Mouse (Mus musculus) midbrain, embryonic 15.5 days (tissue): ENCODE data around the gene Sipa1l2. TPM values are rescaled to one million over a fixed set of nuclear protein-coding genes. Genes with fewer than 3 reads are reported as not detected.

Experiments used
- ATAC-seq: fragments of 200-750 bp; cut with Nextera tagmentation; replicated peaks from 2 replicates; pipeline ENCODE4 v1.8.0; 2017; ENCODE audit warnings: moderate TSS enrichment
- H3K27ac ChIP-seq: fragments of 300-500 bp; sonication (generic); 2 replicates; pipeline ENCODE4 v1.5.1; 2015; ENCODE audit warnings: mild to moderate bottlenecking, inconsistent platforms
- H3K27me3 ChIP-seq: fragments of 300-500 bp; sonication (generic); replicated peaks from 2 replicates; pipeline ENCODE4 v1.6.1; 2015; ENCODE audit warnings: inconsistent platforms
- H3K36me3 ChIP-seq: fragments of 300-500 bp; sonication (generic); replicated peaks from 2 replicates; pipeline ENCODE4 v1.6.1; 2015; ENCODE audit warnings: inconsistent platforms
- H3K4me1 ChIP-seq: fragments of 300-500 bp; sonication (generic); 2 replicates; pipeline ENCODE4 v1.6.1; 2015; ENCODE audit warnings: inconsistent platforms
- H3K4me2 ChIP-seq: fragments of 300-500 bp; sonication (generic); 2 replicates; pipeline ENCODE4 v1.6.1; 2015; ENCODE audit warnings: inconsistent platforms, mild to moderate bottlenecking, moderate library complexity
- H3K4me3 ChIP-seq: fragments of 300-500 bp; sonication (generic); 2 replicates; pipeline ENCODE4 v1.5.1; 2015; ENCODE audit warnings: mild to moderate bottlenecking, inconsistent platforms
- H3K9ac ChIP-seq: fragments of 300-500 bp; sonication (generic); 2 replicates; pipeline ENCODE4 v1.6.1; 2015; ENCODE audit warnings: mild to moderate bottlenecking, inconsistent platforms
- H3K9me3 ChIP-seq: fragments of 300-500 bp; sonication (generic); 2 replicates; pipeline ENCODE4 v1.6.1; 2016; ENCODE audit warnings: inconsistent platforms
- WGBS: fragments of 180-500 bp; shearing (Covaris S2); methylation state at CpG from one replicate; pipeline ENCODE4 v1.1.7; 2015; ENCODE audit warnings: mixed read lengths; 5-methylcytosine and 5-hydroxymethylcytosine counted together
- polyA plus RNA-seq: library from polyadenylated mRNA; unstranded; fragments of >200 nt; fragmentation: Nextera tagmentation; extraction: Ambion mirVana; gene quantifications from 2 replicates; pipeline ENCODE4 v1.2.1, GENCODE M21; 2015

Gene Sipa1l2
- polyA plus RNA-seq, 1 experiment from 2014 or later: 28.7 TPM

GRCm38 (mm10) chr8:125547296-125547695, 22.3 kb downstream of the Sipa1l2 start:
- Histone ChIP-seq H3K9me3 (no peaks in the 10 kb centered on the region), H3K4me3 (no peak overlapping the region), H3K4me2 (no peak overlapping the region), H3K9ac (no peak overlapping the region), H3K27me3 (no peaks in the 10 kb centered on the region), H3K36me3 (no peaks in the 10 kb centered on the region), H3K27ac (no peak overlapping the region), H3K4me1 (peaks cover 28% of the 10 kb centered on the region)
- WGBS: 82% methylated on average over 3 of the region's 3 CpGs
- no peak for ATAC-seq

DNA sequence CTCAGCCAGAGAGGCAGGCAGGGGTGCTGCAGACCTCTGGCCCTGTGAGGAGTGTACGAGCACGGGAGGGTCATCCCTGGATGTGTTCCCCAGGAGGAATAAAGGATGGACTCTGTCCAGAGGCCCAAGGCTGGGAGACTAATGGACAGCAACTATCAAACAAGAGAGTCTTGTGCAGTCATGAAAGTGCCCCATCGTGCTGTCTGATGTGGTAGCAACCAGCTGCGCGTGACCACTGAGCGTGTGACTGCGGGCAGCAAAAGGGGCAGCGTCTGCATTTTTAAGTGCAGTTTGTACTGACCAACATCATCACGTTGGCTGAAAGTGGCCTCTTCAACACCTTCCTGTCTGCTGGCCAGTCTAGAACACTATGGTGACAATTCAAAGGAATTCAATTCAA, 23.7 kb downstream of the Sipa1l2 start:
- no peak for ATAC-seq
- Histone ChIP-seq H3K9ac (no peak overlapping the region), H3K9me3 (no peaks in the 10 kb centered on the region), H3K27ac (no peak overlapping the region), H3K36me3 (no peaks in the 10 kb centered on the region), H3K27me3 (no peaks in the 10 kb centered on the region), H3K4me2 (no peak overlapping the region), H3K4me1 (peaks cover 23% of the 10 kb centered on the region), H3K4me3 (no peak overlapping the region)
- WGBS: 91% methylated on average over 9 of the region's 9 CpGs

DNA sequence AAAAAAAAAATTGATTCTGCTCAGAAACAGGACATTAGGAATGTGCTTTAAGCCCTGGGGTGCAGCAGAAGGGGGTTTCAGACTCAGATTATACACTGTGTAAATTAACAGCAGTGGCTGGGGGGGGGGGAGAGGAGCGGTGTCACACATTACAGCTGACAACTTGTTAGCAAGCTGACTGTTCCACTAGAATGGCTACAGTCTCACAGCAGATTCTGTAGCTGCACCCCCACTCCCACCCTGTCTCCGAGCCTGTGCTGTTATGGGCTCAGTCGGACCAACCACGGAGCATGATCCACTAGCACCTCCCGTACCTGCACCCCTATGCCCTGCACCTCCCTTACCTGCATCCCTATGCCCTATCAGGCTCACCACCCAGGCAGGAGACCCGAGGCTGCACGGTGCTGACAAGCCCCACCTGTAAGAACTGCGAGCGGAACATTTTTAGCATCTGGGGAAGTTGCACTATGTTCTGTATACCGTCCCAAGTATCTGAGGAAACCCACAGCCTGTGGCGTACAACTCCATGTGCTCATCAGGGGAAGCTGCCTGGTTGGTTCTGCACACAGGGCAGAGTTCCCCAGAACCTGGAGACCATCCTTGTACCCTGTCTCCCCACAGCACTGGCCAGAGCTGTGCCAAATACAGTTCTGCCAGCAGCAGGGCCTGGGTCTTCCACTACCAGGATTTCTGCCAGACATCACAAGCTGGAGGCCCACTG, 26.6 kb downstream of the Sipa1l2 start:
- H3K4me2 ChIP-seq: no peak overlapping the region
- H3K4me3 ChIP-seq: no peak overlapping the region
- 83% methylated on average over 11 of the region's 11 CpGs for WGBS
- H3K36me3 ChIP-seq: no peaks in the 10 kb centered on the region
- H3K9ac ChIP-seq: no peak overlapping the region
- peaks cover 16% of the 10 kb centered on the region for H3K4me1 ChIP-seq
- no peak; the same call in 1 of the 2 replicates for ATAC-seq
- H3K9me3 ChIP-seq: no peaks in the 10 kb centered on the region
- no peak overlapping the region for H3K27ac ChIP-seq
- H3K27me3 ChIP-seq: no peaks in the 10 kb centered on the region

- WGBS: 79% methylated on average over 13 of the region's 13 CpGs
- no peak overlapping the region for H3K9ac ChIP-seq
- no peak overlapping the region for H3K4me2 ChIP-seq
- H3K27ac ChIP-seq: no peak overlapping the region
- no peak for ATAC-seq
- peaks cover 18% of the 10 kb centered on the region for H3K4me1 ChIP-seq
- H3K27me3 ChIP-seq: 0 out of 2 replicates have a peak, but pooled peaks cover 2% of the 10 kb centered on the region
- no peaks in the 10 kb centered on the region for H3K36me3 ChIP-seq
- no peaks in the 10 kb centered on the region for H3K9me3 ChIP-seq
- H3K4me3 ChIP-seq: no peak overlapping the region
Measured at GRCm38 (mm10) chr8:125539056-125540013, 30.3 kb downstream of the Sipa1l2 start.

DNA sequence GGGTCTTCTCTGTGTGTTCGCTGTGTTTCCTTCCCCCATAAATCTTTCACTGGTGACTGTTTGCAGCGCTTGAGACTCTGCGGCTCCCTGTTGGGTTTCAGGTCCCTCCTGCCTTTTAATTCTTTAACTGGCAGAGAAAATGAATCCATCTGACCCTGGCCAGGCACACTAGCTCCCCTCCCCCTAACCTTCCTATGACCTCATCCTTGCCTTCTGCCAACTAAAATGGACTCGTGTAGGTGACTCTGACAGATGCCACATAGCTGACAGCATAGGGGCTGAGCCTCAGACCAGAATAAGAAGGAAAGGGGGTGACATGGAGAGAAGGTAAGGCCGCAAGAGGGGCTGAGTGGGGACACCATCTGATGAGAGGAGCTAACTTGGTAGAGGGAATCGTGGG, 31.3 kb downstream of the Sipa1l2 start:
- 0 out of 2 replicates have a peak, but pooled peaks cover 2% of the 10 kb centered on the region for H3K27me3 ChIP-seq
- no peak overlapping the region for H3K9ac ChIP-seq
- no peak for ATAC-seq
- H3K27ac ChIP-seq: no peak overlapping the region
- H3K4me1 ChIP-seq: peaks cover 26% of the 10 kb centered on the region
- no peak overlapping the region for H3K4me3 ChIP-seq
- no peaks in the 10 kb centered on the region for H3K36me3 ChIP-seq
- H3K9me3 ChIP-seq: no peaks in the 10 kb centered on the region
- H3K4me2 ChIP-seq: no peak overlapping the region
- 75% methylated on average over 6 of the region's 6 CpGs for WGBS

DNA sequence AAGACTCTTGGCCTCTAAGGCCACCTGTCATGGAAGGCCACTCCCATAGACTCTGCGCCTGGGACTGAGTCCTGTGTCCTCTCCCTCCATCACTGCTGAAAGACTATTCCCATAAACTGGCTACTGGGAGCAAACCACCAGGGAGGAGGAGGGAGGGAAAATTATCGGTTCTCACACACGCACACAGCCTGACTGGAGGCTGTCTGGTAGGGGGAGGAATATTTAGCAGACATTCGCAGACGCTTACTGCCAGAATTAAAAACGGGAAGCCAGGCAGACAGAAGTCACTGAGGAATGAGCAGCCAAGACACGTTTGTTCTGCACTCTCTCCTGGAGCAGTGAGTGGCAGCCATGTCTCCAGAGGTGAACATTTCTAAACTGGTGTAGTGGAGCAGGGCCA, 35.9 kb downstream of the Sipa1l2 start:
- H3K27me3 ChIP-seq: 0 out of 2 replicates have a peak, but pooled peaks cover 2% of the 10 kb centered on the region
- H3K36me3 ChIP-seq: no peaks in the 10 kb centered on the region
- no peak for ATAC-seq
- 33% methylated on average over 7 of the region's 7 CpGs for WGBS
- H3K9ac ChIP-seq: no peak overlapping the region
- H3K4me3 ChIP-seq: no peak overlapping the region
- H3K4me1 ChIP-seq: peaks cover 61% of the 10 kb centered on the region
- H3K4me2 ChIP-seq: no peak overlapping the region
- H3K9me3 ChIP-seq: no peaks in the 10 kb centered on the region
- H3K27ac ChIP-seq: no peak overlapping the region

DNA sequence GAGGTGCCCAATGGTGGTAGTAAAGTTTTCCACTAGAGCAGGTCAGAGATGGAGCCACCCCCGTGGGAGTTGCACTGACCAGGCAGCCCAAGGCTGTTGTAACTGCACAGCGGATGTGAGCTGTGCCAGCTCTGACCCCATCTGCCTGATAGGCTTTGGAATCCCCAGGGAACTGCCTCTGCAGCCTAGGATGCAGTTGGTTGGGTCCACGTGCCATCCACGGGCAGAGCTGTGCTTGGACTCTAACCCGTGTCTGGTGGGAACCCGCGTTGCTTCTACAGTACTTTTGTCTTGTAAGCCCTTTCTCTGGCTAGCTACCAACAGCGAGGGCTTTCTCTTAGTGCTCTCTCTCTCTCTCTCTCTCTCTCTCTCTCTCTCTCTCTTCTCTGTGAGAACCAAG, 36.7 kb downstream of the Sipa1l2 start:
- 0 out of 2 replicates have a peak, but pooled peaks cover 2% of the 10 kb centered on the region for H3K27me3 ChIP-seq
- H3K4me2 ChIP-seq: no peak overlapping the region
- 50% methylated on average over 8 of the region's 8 CpGs for WGBS
- H3K9ac ChIP-seq: no peak overlapping the region
- H3K36me3 ChIP-seq: no peaks in the 10 kb centered on the region
- ATAC-seq: 0 out of 2 replicates have a peak, but pooled peaks have one; percentile 29
- H3K9me3 ChIP-seq: no peaks in the 10 kb centered on the region
- peaks cover 65% of the 10 kb centered on the region for H3K4me1 ChIP-seq
- no peak overlapping the region for H3K4me3 ChIP-seq
- H3K27ac ChIP-seq: no peak overlapping the region

GRCm38 (mm10) chr8:125532177-125532576, 37.4 kb downstream of the Sipa1l2 start:
- no peaks in the 10 kb centered on the region for H3K36me3 ChIP-seq
- ATAC-seq: no peak
- WGBS: 35% methylated on average over 7 of the region's 7 CpGs
- H3K9ac ChIP-seq: no peak overlapping the region
- H3K27ac ChIP-seq: 0 out of 2 replicates have a peak overlapping the region, but pooled peaks have one; percentile 6
- peaks cover 72% of the 10 kb centered on the region for H3K4me1 ChIP-seq
- H3K4me3 ChIP-seq: no peak overlapping the region
- 0 out of 2 replicates have a peak, but pooled peaks cover 2% of the 10 kb centered on the region for H3K27me3 ChIP-seq
- H3K9me3 ChIP-seq: no peaks in the 10 kb centered on the region
- H3K4me2 ChIP-seq: no peak overlapping the region

GRCm38 (mm10) chr8:125531640-125532039, 38.0 kb downstream of the Sipa1l2 start:
- 78% methylated on average over 1 of the region's 1 CpGs for WGBS
- H3K27ac ChIP-seq: peak overlapping the region; percentile 47

GRCm38 (mm10) chr8:125531088-125531438, 38.5 kb downstream of the Sipa1l2 start:
- H3K36me3 ChIP-seq: no peaks in the 10 kb centered on the region
- no peak overlapping the region for H3K4me2 ChIP-seq
- no peak overlapping the region for H3K9ac ChIP-seq
- H3K4me3 ChIP-seq: no peak overlapping the region
- H3K27ac ChIP-seq: peak overlapping the region; percentile 47
- peaks cover 83% of the 10 kb centered on the region for H3K4me1 ChIP-seq
- no peaks in the 10 kb centered on the region for H3K9me3 ChIP-seq
- WGBS: 29% methylated on average over 6 of the region's 6 CpGs
- no peak for ATAC-seq
- 0 out of 2 replicates have a peak, but pooled peaks cover 2% of the 10 kb centered on the region for H3K27me3 ChIP-seq

More at GRCm38 (mm10) chr8:125531640-125532039, 38.0 kb downstream of the Sipa1l2 start:
- Histone ChIP-seq H3K36me3 (no peaks in the 10 kb centered on the region), H3K4me1 (peaks cover 77% of the 10 kb centered on the region), H3K27me3 (0 out of 2 replicates have a peak, but pooled peaks cover 2% of the 10 kb centered on the region), H3K9me3 (no peaks in the 10 kb centered on the region), H3K4me3 (no peak overlapping the region), H3K9ac (no peak overlapping the region), H3K4me2 (no peak overlapping the region)
- ATAC-seq: no peak

- H3K9ac ChIP-seq: no peak overlapping the region
- no peak overlapping the region for H3K4me2 ChIP-seq
- H3K36me3 ChIP-seq: no peaks in the 10 kb centered on the region
- WGBS: 39% methylated on average over 15 of the region's 15 CpGs
- no peak overlapping the region for H3K4me3 ChIP-seq
- peak overlapping the region; percentile 59 for H3K27ac ChIP-seq
- no peaks in the 10 kb centered on the region for H3K9me3 ChIP-seq
- ATAC-seq: peak; percentile 65; the same call in 1 of the 2 replicates
- peaks cover 88% of the 10 kb centered on the region for H3K4me1 ChIP-seq
- 0 out of 2 replicates have a peak, but pooled peaks cover under 1% of the 10 kb centered on the region for H3K27me3 ChIP-seq
Measured at GRCm38 (mm10) chr8:125530187-125531087, 39.2 kb downstream of the Sipa1l2 start.
